Mouse (Mus musculus) MEL (cell line): ENCODE data around the gene Lyar.

Experiments
- BHLHE40 ChIP-seq: IDR thresholded peaks from 2 replicates; pipeline ENCODE4 v1.6.1; 2012; ENCODE audit warnings: low read depth, mild to moderate bottlenecking, inconsistent platforms, low read length, improper control_type of control experiment, borderline replicate concordance
- CTCF ChIP-seq, 3 experiments: IDR thresholded peaks in 2 of 3; conservative IDR thresholded peaks in 1 of 3; 2 replicates each; pipeline ENCODE4 v1.5.1; 2011 to 2012; ENCODE audit warnings: low read length in 3 of 3, low read depth in 2 of 3, mild to moderate bottlenecking in 2 of 3, improper control_type of control experiment in 1 of 3, inconsistent platforms in 1 of 3, mixed read lengths in 1 of 3, moderate library complexity in 1 of 3; ENCODE audit not compliant: control insufficient read depth in 1 of 3, insufficient read depth in 1 of 3, poor library complexity in 1 of 3, severe bottlenecking in 1 of 3
- EP300 ChIP-seq, 2 experiments: IDR thresholded peaks; 2 replicates each; pipeline ENCODE4 v1.6.1; 2011; ENCODE audit warnings: improper control_type of control experiment in 2 of 2, low read length in 2 of 2, low read depth in 1 of 2, mild to moderate bottlenecking in 1 of 2
- HCFC1 ChIP-seq: IDR thresholded peaks from 2 replicates; pipeline ENCODE4 v1.6.1; 2012; ENCODE audit warnings: low read depth, mild to moderate bottlenecking, inconsistent platforms, low read length, improper control_type of control experiment, moderate library complexity
- MAFK ChIP-seq: IDR thresholded peaks from 2 replicates; pipeline ENCODE4 v1.6.1; 2011; ENCODE audit warnings: low read depth, mild to moderate bottlenecking, low read length, improper control_type of control experiment, borderline replicate concordance
- NELFE ChIP-seq: IDR thresholded peaks from 2 replicates; pipeline ENCODE4 v1.6.1; 2011; ENCODE audit warnings: low read depth, low read length, improper control_type of control experiment
- NRF1 ChIP-seq: IDR thresholded peaks from 2 replicates; pipeline ENCODE4 v1.6.1; 2014; ENCODE audit warnings: low read depth, mild to moderate bottlenecking, inconsistent platforms, low read length, improper control_type of control experiment, moderate library complexity; ENCODE audit not compliant: poor library complexity, insufficient read depth, severe bottlenecking
- POLR2A ChIP-seq, 2 experiments: IDR thresholded peaks; 2 replicates each; pipeline ENCODE4 v1.6.1; 2011 to 2012; ENCODE audit warnings: low read length in 2 of 2, mild to moderate bottlenecking in 2 of 2, control low read depth in 1 of 2, improper control_type of control experiment in 1 of 2, low read depth in 1 of 2, moderate library complexity in 1 of 2; ENCODE audit not compliant: control insufficient read depth in 1 of 2, insufficient read depth in 1 of 2, poor library complexity in 1 of 2
- POLR2AphosphoS2 ChIP-seq: IDR thresholded peaks from 2 replicates; pipeline ENCODE4 v1.6.1; 2011; ENCODE audit warnings: low read length, improper control_type of control experiment
- UBTF ChIP-seq: IDR thresholded peaks from 2 replicates; pipeline ENCODE4 v1.6.1; 2012; ENCODE audit warnings: low read depth, mild to moderate bottlenecking, inconsistent platforms, low read length, improper control_type of control experiment, moderate library complexity, borderline replicate concordance; ENCODE audit not compliant: insufficient read depth
- USF1 ChIP-seq: IDR thresholded peaks from 2 replicates; pipeline ENCODE4 v1.6.1; 2014; ENCODE audit warnings: low read depth, mild to moderate bottlenecking, inconsistent platforms, low read length, improper control_type of control experiment, moderate library complexity

- 0 out of 6 replicates have a peak, but pooled peaks of 1 of the 3 experiments have one; percentile 9 for TF ChIP-seq CTCF (IDR thresholded peaks at IDR 0.05 in 2 of 3, conservative IDR thresholded peaks at IDR 0.05 in 1 of 3; ENCODE audit: control insufficient read depth in 1 of 3, insufficient read depth in 1 of 3, low read depth in 2 of 3, low read length in 3 of 3, poor library complexity in 1 of 3, severe bottlenecking in 1 of 3)
- peak; percentile 92 for TF ChIP-seq HCFC1
- no peak for TF ChIP-seq MAFK
- peak; percentile 57 for TF ChIP-seq USF1
- TF ChIP-seq POLR2A (IDR thresholded peaks at IDR 0.05; ENCODE audit: control insufficient read depth in 1 of 2, insufficient read depth in 1 of 2, low read depth in 1 of 2, low read length in 2 of 2, poor library complexity in 1 of 2) = peak; percentile 99
- peak in 1 of 2 experiments; percentile 43; a peak in 1 of 4 replicates for TF ChIP-seq EP300 (IDR thresholded peaks at IDR 0.05; ENCODE audit: low read depth in 1 of 2, low read length in 2 of 2)
- TF ChIP-seq POLR2AphosphoS2 = peak; percentile 94
- TF ChIP-seq BHLHE40 = 0 out of 2 replicates have a peak, but pooled peaks have one; percentile 39
- TF ChIP-seq UBTF = no peak; the same call in 1 of the 2 replicates
- TF ChIP-seq NELFE = peak; percentile 99
- peak; percentile 89 for TF ChIP-seq NRF1
Measured at GRCm38 (mm10) chr5:38220328-38220912, at the start of gene Lyar, which contains the start of gene Zbtb49.
